Mouse (Mus musculus) liver, embryonic 11.5 days (tissue): Measurements from ENCODE around the gene 9330182O14Rik. TPM values are rescaled to one million over a fixed set of nuclear protein-coding genes. Genes with fewer than 3 reads are reported as not detected.

Source experiments
- ATAC-seq: fragments of 200-750 bp; cut with Nextera tagmentation; replicated peaks from 2 replicates; pipeline ENCODE4 v1.8.0; 2017; ENCODE audit warnings: moderate number of reproducible peaks, mild to moderate bottlenecking, moderate TSS enrichment, moderate library complexity; ENCODE audit not compliant: low FRiP score
- DNase-seq: peaks from one replicate; pipeline ENCODE4 v3.0.0-alpha.2; 2017; ENCODE audit warnings: low spot score
- H3K27ac ChIP-seq: fragments of 300-500 bp; sonication (generic); 2 replicates; pipeline ENCODE4 v1.5.1; 2014; ENCODE audit warnings: mild to moderate bottlenecking, low read depth, low read length, control low read depth
- H3K27me3 ChIP-seq: fragments of 300-500 bp; sonication (generic); replicated peaks from 2 replicates; pipeline ENCODE4 v1.6.1; 2014; ENCODE audit warnings: low read length, mixed read lengths; ENCODE audit not compliant: control insufficient read depth, insufficient read depth
- H3K36me3 ChIP-seq: fragments of 300-500 bp; sonication (generic); 2 replicates; pipeline ENCODE4 v1.6.1; 2014; ENCODE audit warnings: mild to moderate bottlenecking, low read length, moderate library complexity, mixed read lengths; ENCODE audit not compliant: control insufficient read depth, insufficient read depth
- H3K4me1 ChIP-seq: fragments of 300-500 bp; sonication (generic); replicated peaks from 2 replicates; pipeline ENCODE4 v1.6.1; 2014; ENCODE audit warnings: low read length, mixed read lengths; ENCODE audit not compliant: control insufficient read depth, insufficient read depth
- H3K4me2 ChIP-seq: fragments of 300-500 bp; sonication (generic); 2 replicates; pipeline ENCODE4 v1.6.1; 2014; ENCODE audit warnings: mild to moderate bottlenecking, control low read depth, moderate library complexity
- H3K4me3 ChIP-seq: fragments of 300-500 bp; sonication (generic); 2 replicates; pipeline ENCODE4 v1.5.1; 2014; ENCODE audit warnings: low read depth, low read length, control low read depth
- H3K9ac ChIP-seq: fragments of 300-500 bp; sonication (generic); 2 replicates; pipeline ENCODE4 v1.6.1; 2014; ENCODE audit warnings: low read depth, low read length, control low read depth
- H3K9me3 ChIP-seq: fragments of 300-500 bp; sonication (generic); 2 replicates; pipeline ENCODE4 v1.6.1; 2016; ENCODE audit warnings: low read length, inconsistent platforms, mixed read lengths; ENCODE audit not compliant: control insufficient read depth
- WGBS: fragments of 180-500 bp; shearing (Covaris S2); extraction: QIAGEN DNeasy Blood & Tissue Kit; methylation state at CpG from one replicate; pipeline ENCODE4 v1.1.7; 2014; 5-methylcytosine and 5-hydroxymethylcytosine counted together
- microRNA-seq: library from miRNA; unstranded; fragments of <30 nt; microRNA quantifications from one replicate; pipeline ENCODE4, GENCODE M21; 2017; ENCODE audit warnings: borderline number of aligned reads
- polyA plus RNA-seq: library from polyadenylated mRNA; unstranded; fragments of >200 nt; fragmentation: Nextera tagmentation; extraction: Ambion mirVana; gene quantifications from 2 replicates; pipeline ENCODE4 v1.2.1, GENCODE M21; 2014

Gene 9330182O14Rik
- polyA plus RNA-seq, 1 experiment from 2014 or later, result not detected

- no peak overlapping the region for H3K9ac ChIP-seq
- no peaks in the 10 kb centered on the region for H3K36me3 ChIP-seq
- H3K4me3 ChIP-seq, result no peak overlapping the region
- no peak overlapping the region for H3K27ac ChIP-seq
- 0 out of 2 replicates have a peak, but pooled peaks cover 2% of the 10 kb centered on the region for H3K4me1 ChIP-seq
- no peak for ATAC-seq
- no peaks in the 10 kb centered on the region for H3K9me3 ChIP-seq
- H3K4me2 ChIP-seq, result no peak overlapping the region
- no peak for DNase-seq
- WGBS, result 73% methylated on average over 13 of the region's 13 CpGs
- no peaks in the 10 kb centered on the region for H3K27me3 ChIP-seq
Observed at GRCm38 (mm10) chr15:40169705-40170104, 35.5 kb downstream of the 9330182O14Rik start.

GRCm38 (mm10) chr15:40179423-40179822, 45.3 kb downstream of the 9330182O14Rik start:
- H3K4me3 ChIP-seq, result no peak overlapping the region
- no peak overlapping the region for H3K4me2 ChIP-seq
- 32% methylated on average over 2 of the region's 2 CpGs for WGBS
- no peak overlapping the region for H3K27ac ChIP-seq
- H3K4me1 ChIP-seq, result no peaks in the 10 kb centered on the region
- no peak overlapping the region for H3K9ac ChIP-seq
- no peaks in the 10 kb centered on the region for H3K36me3 ChIP-seq
- DNase-seq (no peak), ATAC-seq (no peak)
- no peaks in the 10 kb centered on the region for H3K27me3 ChIP-seq
- H3K9me3 ChIP-seq, result no peaks in the 10 kb centered on the region

- ATAC-seq, result no peak
- DNase-seq, result no peak
- no peak overlapping the region for H3K27ac ChIP-seq
- no peak overlapping the region for H3K4me2 ChIP-seq
- no peaks in the 10 kb centered on the region for H3K27me3 ChIP-seq
- no peaks in the 10 kb centered on the region for H3K9me3 ChIP-seq
- 71% methylated on average over 6 of the region's 6 CpGs for WGBS
- no peaks in the 10 kb centered on the region for H3K4me1 ChIP-seq
- no peaks in the 10 kb centered on the region for H3K36me3 ChIP-seq
- no peak overlapping the region for H3K4me3 ChIP-seq
- H3K9ac ChIP-seq, result no peak overlapping the region
Observed at GRCm38 (mm10) chr15:40187017-40187416, 52.9 kb downstream of the 9330182O14Rik start.

Small RNA genes within 50 kb of the gene (microRNA-seq; reads per million reads assigned to microRNA genes)
- gene Gm25958, result not detected
